Mouse (Mus musculus): ENCODE data around the gene Tom1l1. TPM values are rescaled to one million over a fixed set of nuclear protein-coding genes. Genes with fewer than 3 reads are reported as not detected.
"Not testable (repeated sequence)": the region's sequence is repeated elsewhere in the genome, so short reads cannot be mapped to it uniquely, and the experiment has no call there.

Tom1l1 gene
- 10 to 100 TPM; 11.7 to 13.9 TPM for total RNA-seq (2021)
- long read RNA-seq, experiment 1, full-length matches to known transcripts, result 5 of 9 reads
- long read RNA-seq, experiment 1, partial matches to known transcripts, result 2 of 9 reads
- long read RNA-seq, experiment 1, other reads (novel, unspliced or antisense), result 2 of 9 reads
- long read RNA-seq, experiment 2, full-length matches to known transcripts, result 8 of 21 reads
- long read RNA-seq, experiment 2, partial matches to known transcripts, result 0 of 21 reads
- long read RNA-seq, experiment 2, other reads (novel, unspliced or antisense), result 13 of 21 reads

DNA sequence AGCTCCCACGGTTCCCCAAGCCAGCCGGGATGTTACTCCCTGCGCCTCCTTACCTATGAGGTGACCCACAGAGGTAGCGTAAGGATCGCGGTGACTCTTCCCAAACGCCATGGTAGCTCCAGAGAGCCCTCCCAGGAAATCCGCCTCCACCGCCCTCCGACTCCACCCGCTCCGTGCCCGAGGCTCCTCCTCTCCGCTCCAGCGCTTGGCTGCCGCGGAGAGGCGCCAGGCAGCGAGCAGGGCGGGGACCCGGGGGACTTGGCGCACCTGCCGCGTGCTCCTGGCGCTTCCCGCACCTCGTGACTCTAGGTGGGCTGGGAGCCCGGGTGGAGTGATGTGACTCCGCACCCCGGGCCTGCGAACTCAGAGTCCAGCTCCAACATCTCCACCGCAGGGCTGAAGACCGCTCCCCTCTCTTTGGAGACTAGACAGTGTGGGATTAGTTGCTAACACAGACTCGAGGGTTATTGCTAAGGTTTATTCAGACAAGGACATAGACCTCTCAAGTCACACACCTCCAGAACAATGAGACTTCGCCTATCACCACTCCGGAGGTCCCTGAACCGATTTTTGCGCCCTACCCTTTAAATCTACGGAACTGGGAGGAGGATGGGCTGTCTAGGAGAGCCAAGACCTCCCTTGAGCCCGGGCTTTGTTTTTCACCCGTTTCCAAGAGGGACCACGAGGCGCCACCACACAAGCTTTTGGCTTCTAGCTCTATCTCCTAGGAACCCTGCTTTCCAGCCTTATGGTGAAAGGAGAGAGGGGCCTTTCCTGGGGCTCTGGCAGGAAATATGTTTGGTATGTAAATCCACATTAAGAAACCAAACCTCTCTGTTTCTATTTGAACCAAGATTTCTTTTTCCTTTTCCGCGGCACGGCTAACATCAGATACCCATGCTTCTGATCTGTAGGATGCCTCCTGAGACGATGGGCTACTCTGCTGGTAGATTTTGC is at the start of gene Tom1l1:
Tom1l1 (minus strand) TSS at position 907 of the 957 bp plus-strand sequence.
- DNase-seq, result peak; percentile 57 to 71
- intact Hi-C loops (cut with DNase I), result no loop called here

DNA sequence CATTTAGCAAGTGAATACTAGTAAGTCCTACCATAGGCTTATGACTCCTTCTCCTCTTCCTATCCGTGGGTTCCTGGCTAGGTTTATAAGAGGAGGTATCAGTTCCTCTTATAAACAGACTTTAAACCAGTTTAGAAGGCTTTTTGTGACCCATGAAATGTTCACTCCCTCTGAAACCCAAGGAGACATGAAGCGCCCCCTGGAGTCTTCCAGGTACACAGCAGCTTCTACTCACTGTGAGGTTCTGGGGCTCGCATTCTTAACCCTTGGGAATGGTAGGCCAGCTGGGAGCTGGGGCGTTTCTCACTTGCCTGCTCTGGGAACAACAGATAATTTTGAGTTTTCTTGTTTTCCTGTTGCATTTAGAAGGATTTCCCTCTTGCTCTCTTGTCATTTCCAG is 45.4 kb upstream of the Tom1l1 start:
- DNase-seq, result no peak
- intact Hi-C loops (cut with DNase I), result no loop called here

DNA sequence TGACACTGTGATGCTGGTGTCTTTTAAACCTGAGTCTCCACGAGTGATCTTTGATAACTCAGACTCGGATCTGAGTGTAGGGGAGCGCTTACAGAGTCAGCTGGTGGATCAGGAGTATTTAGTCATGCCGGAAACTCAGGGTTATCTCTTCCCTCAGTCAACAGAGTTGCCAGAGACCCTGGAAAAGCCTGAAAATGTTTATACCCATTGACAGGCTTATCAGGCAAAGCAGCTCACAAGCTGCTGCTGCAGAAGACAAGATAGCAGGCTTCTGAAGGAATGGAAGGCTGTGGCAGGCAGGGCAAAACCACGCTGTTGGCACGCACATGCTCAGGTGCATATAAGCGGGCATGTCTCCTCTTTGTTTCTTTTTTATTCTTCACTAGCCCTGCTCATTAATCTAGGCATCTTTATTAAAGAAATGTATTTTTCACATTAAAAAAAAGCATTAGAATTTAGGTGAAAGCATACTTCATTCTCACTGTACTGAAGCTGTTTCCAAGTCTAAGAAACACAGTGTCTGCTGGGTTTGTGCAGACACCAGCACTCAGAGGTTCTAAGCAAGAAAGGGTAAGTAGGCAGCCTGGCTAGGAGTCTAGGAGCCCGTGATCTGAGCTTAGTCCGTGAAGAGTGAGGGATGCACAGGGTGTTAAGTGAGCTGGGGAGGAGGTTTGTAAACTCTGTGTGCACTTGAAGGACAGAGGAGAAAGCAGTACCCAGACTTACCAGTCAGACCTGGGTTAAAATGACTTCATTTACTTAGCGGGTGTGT is 39.4 kb upstream of the Tom1l1 start:
- intact Hi-C loops (cut with DNase I), result no loop called here
- DNase-seq, result no peak

GRCm38 (mm10) chr11:90726730-90727129 is 38.6 kb upstream of the Tom1l1 start:
- DNase-seq, result no peak
- intact Hi-C loops (cut with DNase I), result no loop called here

GRCm38 (mm10) chr11:90722304-90722703 is 34.1 kb upstream of the Tom1l1 start:
- intact Hi-C loops (cut with DNase I), result no loop called here
- DNase-seq, result no peak

DNA sequence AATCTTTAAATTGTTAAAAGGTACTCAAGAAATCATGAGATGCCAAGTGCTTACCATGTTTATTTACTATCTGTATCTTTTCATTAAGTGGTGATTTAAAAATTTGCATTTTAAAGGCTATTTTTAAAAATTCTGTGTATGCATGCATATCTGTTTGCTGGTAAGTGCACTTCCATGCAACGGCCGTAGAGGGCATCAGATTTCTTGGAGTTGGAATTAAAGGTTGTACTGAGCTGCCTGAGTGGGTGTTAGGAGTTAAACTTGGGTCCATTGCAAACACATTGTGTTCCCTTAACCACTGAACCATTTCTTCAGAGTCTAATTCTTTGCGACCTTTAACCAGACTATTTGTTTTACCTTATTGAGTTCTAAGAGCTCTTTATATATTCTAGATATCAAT is 29.6 kb upstream of the Tom1l1 start:
- intact Hi-C loops (cut with DNase I), result no loop called here

DNA sequence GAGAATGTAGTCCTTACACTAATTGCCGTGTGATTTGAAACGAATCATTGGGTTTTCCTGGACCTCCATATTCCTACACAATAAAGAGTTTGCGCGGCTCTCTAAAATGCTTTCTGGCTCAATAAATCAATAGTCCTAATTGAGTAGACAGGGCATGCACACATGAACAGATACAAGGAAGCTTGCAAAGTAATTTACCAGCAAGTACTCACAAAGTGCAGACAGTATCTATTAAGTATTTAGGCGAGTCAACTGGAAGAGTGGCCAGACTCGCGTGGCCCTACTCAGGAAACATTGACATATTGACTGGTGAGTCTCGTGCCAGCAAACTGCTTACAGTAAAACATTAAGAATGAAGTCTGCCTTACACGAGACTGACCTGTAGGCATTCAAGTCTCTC is 23.4 kb upstream of the Tom1l1 start:
- no peak for DNase-seq
- intact Hi-C loops (cut with DNase I), result no loop called here

More for the DNA sequence above, 29.6 kb upstream of the Tom1l1 start:
- no peak for DNase-seq

DNA sequence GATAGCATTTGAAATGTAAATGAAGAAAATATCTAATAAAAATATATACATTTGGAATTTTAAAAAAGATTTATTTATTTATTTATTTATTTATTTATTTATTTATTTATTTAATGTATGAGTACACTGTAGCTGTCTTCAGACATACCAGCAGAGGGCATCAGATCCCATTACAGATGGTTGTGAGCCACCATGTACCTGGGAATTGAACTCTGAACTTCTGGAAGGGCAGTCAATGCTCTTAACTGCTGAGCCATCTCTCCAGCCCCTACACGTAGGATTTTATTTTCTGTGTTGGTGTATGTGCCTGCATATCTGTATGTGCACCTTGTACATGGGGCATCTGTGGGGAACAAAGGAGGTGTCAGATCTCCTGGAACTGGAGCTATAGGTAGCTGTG is 19.0 kb upstream of the Tom1l1 start:
- intact Hi-C loops (cut with DNase I); DNase-seq: not testable (repeated sequence)

GRCm38 (mm10) chr11:90697480-90698240 is 9.5 kb upstream of the Tom1l1 start:
- peak in 1 of 2 experiments; percentile 38 for DNase-seq
- intact Hi-C loops (cut with DNase I), result no loop called here

DNA sequence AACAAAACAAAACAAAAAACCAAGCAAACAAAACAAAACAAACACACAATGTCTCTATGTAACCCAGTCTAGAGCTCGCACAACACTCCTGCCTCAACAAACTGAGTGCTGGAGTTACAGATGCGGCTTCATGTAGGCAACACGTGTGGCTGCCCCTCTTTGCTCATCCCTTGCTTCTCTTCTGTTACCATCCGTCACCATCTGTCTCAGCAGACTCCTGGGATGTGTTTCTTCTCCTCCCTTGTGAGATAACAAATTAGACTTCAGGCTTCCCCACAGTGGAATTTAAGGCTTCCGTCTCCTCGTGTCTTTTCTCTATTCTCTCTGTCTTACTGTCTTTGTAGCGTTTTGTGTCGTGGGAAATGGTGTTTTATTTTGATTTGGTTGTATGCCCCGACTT is 7.6 kb upstream of the Tom1l1 start:
- no peak for DNase-seq
- intact Hi-C loops (cut with DNase I), result no loop called here

GRCm38 (mm10) chr11:90694206-90694605 is 6.0 kb upstream of the Tom1l1 start:
- DNase-seq, result no peak
- intact Hi-C loops (cut with DNase I), result no loop called here

GRCm38 (mm10) chr11:90690361-90690760 is 2.2 kb upstream of the Tom1l1 start:
- DNase-seq, result no peak
- intact Hi-C loops (cut with DNase I), result no loop called here

DNA sequence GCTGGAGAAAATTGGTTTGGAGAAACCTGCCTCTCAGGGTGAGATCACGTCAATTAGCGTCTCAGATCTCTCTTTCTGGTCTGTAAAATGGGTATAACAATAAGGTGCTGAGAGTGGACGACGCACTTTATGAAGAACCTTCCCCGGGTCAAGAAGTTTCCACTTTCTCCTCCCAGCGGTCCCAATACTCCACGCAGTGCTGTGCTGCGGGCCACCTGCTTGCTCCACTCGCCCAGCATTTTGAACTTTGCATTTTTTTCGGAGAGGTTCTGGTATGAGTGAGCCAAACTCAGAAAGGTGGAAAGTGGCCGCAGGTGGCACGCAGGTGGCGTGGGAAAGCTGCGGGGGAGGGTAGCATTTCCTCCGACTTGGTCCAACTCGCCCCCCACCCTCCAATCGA is 1.1 kb downstream of the Tom1l1 start:
- DNase-seq, result peak in 1 of 2 experiments; percentile 6
- intact Hi-C loops (cut with DNase I), result no loop called here

GRCm38 (mm10) chr11:90686287-90687025 is 1.7 kb downstream of the Tom1l1 start:
- intact Hi-C loops (cut with DNase I), result no loop called here
- no peak for DNase-seq

- DNase-seq, result no peak
- intact Hi-C loops (cut with DNase I), result no loop called here
Observed at GRCm38 (mm10) chr11:90685196-90685595, 3.0 kb downstream of the Tom1l1 start.

- DNase-seq, result no peak
- intact Hi-C loops (cut with DNase I), result no loop called here
Observed at GRCm38 (mm10) chr11:90684765-90685164, 3.4 kb downstream of the Tom1l1 start.

GRCm38 (mm10) chr11:90681171-90681570 is 7.0 kb downstream of the Tom1l1 start:
- intact Hi-C loops (cut with DNase I), result no loop called here
- no peak for DNase-seq

DNA sequence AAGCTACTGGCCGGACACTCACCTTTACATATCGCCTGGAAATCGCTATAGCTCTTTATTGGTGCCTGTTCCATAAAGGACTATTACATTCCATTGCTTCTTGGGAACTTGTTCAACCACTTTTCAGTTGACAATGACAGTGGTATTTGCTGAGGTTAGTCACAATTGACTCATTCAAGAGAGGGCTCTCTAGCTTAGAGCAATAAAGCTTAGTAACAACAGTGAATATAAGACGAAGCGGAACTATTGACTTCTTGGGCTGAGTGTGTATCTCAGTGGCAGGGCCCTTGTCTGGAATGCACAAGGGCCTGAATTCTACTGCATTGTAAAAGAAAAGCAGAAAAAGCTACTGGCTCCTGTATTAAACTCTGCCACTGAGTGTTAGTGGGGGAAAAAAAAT is 9.6 kb downstream of the Tom1l1 start:
- no peak for DNase-seq
- intact Hi-C loops (cut with DNase I), result no loop called here

DNA sequence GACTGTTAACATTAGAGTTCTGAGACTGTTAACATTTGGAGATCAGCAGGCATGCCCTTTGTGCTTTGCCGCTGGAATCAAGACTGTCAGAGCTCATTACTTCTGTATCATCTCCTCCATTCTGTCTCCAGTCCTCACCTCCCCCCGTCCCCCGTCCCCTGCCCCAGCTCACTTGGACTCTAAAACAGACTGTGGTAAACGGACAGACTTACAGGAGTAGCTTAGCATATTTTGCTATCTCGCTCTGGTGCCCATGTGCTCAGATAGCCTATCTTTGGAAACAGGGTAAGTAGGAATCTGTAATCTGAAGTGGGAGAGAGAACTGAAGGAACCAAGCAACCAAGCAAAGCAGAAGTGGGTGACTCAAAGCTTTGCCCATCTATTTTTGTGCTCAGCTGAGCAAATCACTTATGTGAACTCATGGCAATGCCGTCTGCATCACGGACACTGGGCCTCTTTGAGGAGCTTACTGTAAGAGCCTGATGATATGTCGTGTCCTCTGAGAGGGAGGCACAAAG is 10.3 kb downstream of the Tom1l1 start:
- intact Hi-C loops (cut with DNase I), result no loop called here
- DNase-seq, result no peak

All from gastrocnemius, postnatal 36 days (tissue).